Mouse (Mus musculus): Measurements from ENCODE around the gene Rbp1.

Rbp1 gene

GRCm38 (mm10) chr9:98425351-98425880 lies 2.7 kb downstream of the Rbp1 start:
- DNase-seq: no peak

- no peak for DNase-seq
Observed at GRCm38 (mm10) chr9:98427906-98428517, 5.3 kb downstream of the Rbp1 start.

- peak; percentile 39 to 61 for DNase-seq
Observed at GRCm38 (mm10) chr9:98428783-98429182, 6.0 kb downstream of the Rbp1 start.

- peak; percentile 45 to 70 for DNase-seq
Observed at GRCm38 (mm10) chr9:98429806-98430205, 7.0 kb downstream of the Rbp1 start.

- DNase-seq: no peak
Observed at GRCm38 (mm10) chr9:98430528-98430927, 7.8 kb downstream of the Rbp1 start.

- peak in 1 of 2 experiments; percentile 36 for DNase-seq
Observed at GRCm38 (mm10) chr9:98433021-98433420, 10.3 kb downstream of the Rbp1 start.

- DNase-seq: peak in 1 of 2 experiments; percentile 9
Observed at GRCm38 (mm10) chr9:98433956-98434588, 11.3 kb downstream of the Rbp1 start.

- DNase-seq: no peak
Observed at GRCm38 (mm10) chr9:98437819-98438218, 15.1 kb downstream of the Rbp1 start.

- DNase-seq: no peak
Observed at GRCm38 (mm10) chr9:98439091-98439490, 16.3 kb downstream of the Rbp1 start.

- DNase-seq: peak in 1 of 2 experiments; percentile 70
Observed at GRCm38 (mm10) chr9:98442638-98443037, 19.9 kb downstream of the Rbp1 start.

GRCm38 (mm10) chr9:98445359-98446149 lies 22.8 kb downstream of the Rbp1 start:
- DNase-seq: no peak

GRCm38 (mm10) chr9:98450976-98451375 lies 28.2 kb downstream of the Rbp1 start:
- no peak for DNase-seq

GRCm38 (mm10) chr9:98466709-98467108 lies 43.9 kb downstream of the Rbp1 start:
- no peak for DNase-seq

- no peak for DNase-seq
Observed at GRCm38 (mm10) chr9:98480172-98480749, 57.5 kb downstream of the Rbp1 start.

GRCm38 (mm10) chr9:98482256-98482655 lies 59.5 kb downstream of the Rbp1 start:
- DNase-seq: no peak

GRCm38 (mm10) chr9:98485020-98485419 lies 62.3 kb downstream of the Rbp1 start:
- DNase-seq: no peak

- DNase-seq: no peak
Observed at GRCm38 (mm10) chr9:98485815-98486214, 63.1 kb downstream of the Rbp1 start, which contains the start of gene Rbp2. Gene Rbp2 (plus strand): TSS chr9:98486115.

- peak; percentile 30 to 45 for DNase-seq
Observed at GRCm38 (mm10) chr9:98487273-98487672, 64.5 kb downstream of the Rbp1 start.

- DNase-seq: no peak
Observed at GRCm38 (mm10) chr9:98489532-98489931, 66.8 kb downstream of the Rbp1 start.

- DNase-seq: peak; percentile 7 to 69
Observed at GRCm38 (mm10) chr9:98490128-98490527, 67.4 kb downstream of the Rbp1 start.

GRCm38 (mm10) chr9:98491071-98491470 lies 68.3 kb downstream of the Rbp1 start:
- no peak for DNase-seq

- DNase-seq: no peak
Observed at GRCm38 (mm10) chr9:98492212-98492611, 69.5 kb downstream of the Rbp1 start.

- no peak for DNase-seq
Observed at GRCm38 (mm10) chr9:98492821-98493220, 70.1 kb downstream of the Rbp1 start.
